Mouse (Mus musculus) embryonic facial prominence, embryonic 14.5 days (tissue): ENCODE measurements at regions not wholly inside any gene's neighbourhood (a gene's known extent, or its start where the extent isn't known, plus 50 kb on each side); places are given as distances from the start of the nearest gene placed in this dataset.

Experiments used
- ATAC-seq: fragments of 200-750 bp; cut with Nextera tagmentation; 2 replicates; pipeline ENCODE4 v1.8.0; 2017; ENCODE audit warnings: low read depth, moderate number of reproducible peaks, moderate TSS enrichment
- DNase-seq: peaks from one replicate; pipeline ENCODE4 v3.0.0-alpha.2; 2015; ENCODE audit warnings: low spot score
- H3K27ac ChIP-seq: fragments of 300-500 bp; sonication (generic); replicated peaks from 2 replicates; pipeline ENCODE4 v1.5.1; 2014; ENCODE audit warnings: low read depth, mild to moderate bottlenecking, low read length, moderate library complexity
- H3K27me3 ChIP-seq: fragments of 300-500 bp; sonication (generic); replicated peaks from 2 replicates; pipeline ENCODE4 v1.6.1; 2014; ENCODE audit warnings: low read length; ENCODE audit not compliant: control insufficient read depth, insufficient read depth
- H3K36me3 ChIP-seq: fragments of 300-500 bp; sonication (generic); 2 replicates; pipeline ENCODE4 v1.6.1; 2014; ENCODE audit warnings: low read length, mixed read lengths; ENCODE audit not compliant: control insufficient read depth, insufficient read depth
- H3K4me1 ChIP-seq: fragments of 300-500 bp; sonication (generic); 2 replicates; pipeline ENCODE4 v1.6.1; 2014; ENCODE audit warnings: antibody characterized with exemption, low read length; ENCODE audit not compliant: control insufficient read depth, insufficient read depth
- H3K4me2 ChIP-seq: fragments of 300-500 bp; sonication (generic); 2 replicates; pipeline ENCODE4 v1.6.1; 2014; ENCODE audit warnings: low read depth, mild to moderate bottlenecking, low read length, moderate library complexity, mixed read lengths
- H3K4me3 ChIP-seq: fragments of 300-500 bp; sonication (generic); 2 replicates; pipeline ENCODE4 v1.5.1; 2014; ENCODE audit warnings: low read depth, mild to moderate bottlenecking, low read length
- H3K9ac ChIP-seq: fragments of 300-500 bp; sonication (generic); 2 replicates; pipeline ENCODE4 v1.6.1; 2014; ENCODE audit warnings: low read depth, mild to moderate bottlenecking, low read length, moderate library complexity, mixed read lengths
- H3K9me3 ChIP-seq: fragments of 300-500 bp; sonication (generic); 2 replicates; pipeline ENCODE4 v1.6.1; 2016; ENCODE audit warnings: low read length; ENCODE audit not compliant: control insufficient read depth
- WGBS: fragments of 180-500 bp; shearing (Covaris S2); extraction: QIAGEN DNeasy Blood & Tissue Kit; methylation state at CpG from one replicate; pipeline ENCODE4 v1.1.7; 2014; 5-methylcytosine and 5-hydroxymethylcytosine counted together

DNA sequence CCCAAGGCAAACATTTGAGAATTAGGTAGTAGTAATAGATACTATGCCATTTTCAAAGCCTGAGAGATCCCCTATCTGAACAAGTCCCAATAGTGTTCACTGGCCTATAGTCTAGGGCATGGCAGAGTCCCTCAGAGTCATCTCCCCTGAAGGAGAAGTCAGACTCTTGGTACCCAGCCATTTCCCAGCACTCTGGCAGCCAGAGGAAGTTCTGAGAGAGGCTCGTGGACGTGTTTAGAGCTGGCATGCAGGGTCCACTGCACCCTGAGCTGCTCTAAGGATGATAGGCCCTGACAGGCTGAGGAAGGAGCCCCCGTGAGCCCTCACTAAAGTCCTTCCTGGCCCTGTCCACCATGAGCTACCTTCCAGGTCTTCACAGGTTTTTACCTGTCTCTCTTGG is 99.8 kb downstream of the 3100002H09Rik start:
- Histone ChIP-seq H3K4me1 (0 out of 2 replicates have a peak, but pooled peaks cover 4% of the 10 kb centered on the region), H3K9me3 (no peaks in the 10 kb centered on the region), H3K27ac (no peak overlapping the region), H3K27me3 (no peaks in the 10 kb centered on the region), H3K36me3 (no peaks in the 10 kb centered on the region), H3K4me2 (no peak overlapping the region), H3K9ac (no peak overlapping the region), H3K4me3 (no peak overlapping the region)
- DNase-seq (no peak), ATAC-seq (no peak)
- 88% methylated on average over 3 of the region's 3 CpGs for WGBS

DNA sequence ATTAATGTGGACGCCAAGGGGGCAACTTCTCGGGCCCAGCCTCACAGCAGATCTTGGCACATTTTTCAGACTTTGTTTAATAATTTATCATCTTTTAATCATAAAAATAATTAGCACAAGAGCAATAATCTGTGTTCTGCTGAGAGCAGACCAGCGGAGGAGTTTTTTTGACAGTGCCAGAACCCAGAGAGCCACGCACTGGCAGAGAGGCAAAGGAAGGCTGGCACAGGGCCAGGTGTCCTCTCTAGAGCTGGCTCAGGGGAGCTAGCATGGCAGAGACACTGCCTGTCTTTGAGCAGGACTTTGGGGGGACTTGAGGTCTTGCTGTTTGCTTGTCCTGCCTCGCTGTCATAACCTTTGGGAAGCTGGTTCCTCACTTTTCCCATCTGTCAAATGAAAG is 100.9 kb downstream of the 3100002H09Rik start:
- Histone ChIP-seq H3K27me3 (no peaks in the 10 kb centered on the region), H3K27ac (no peak overlapping the region), H3K4me1 (0 out of 2 replicates have a peak, but pooled peaks cover 4% of the 10 kb centered on the region), H3K36me3 (no peaks in the 10 kb centered on the region), H3K9me3 (no peaks in the 10 kb centered on the region), H3K9ac (no peak overlapping the region), H3K4me2 (no peak overlapping the region), H3K4me3 (no peak overlapping the region)
- WGBS, result 53% methylated on average over 5 of the region's 5 CpGs
- DNase-seq, result no peak
- ATAC-seq, result no peak

DNA sequence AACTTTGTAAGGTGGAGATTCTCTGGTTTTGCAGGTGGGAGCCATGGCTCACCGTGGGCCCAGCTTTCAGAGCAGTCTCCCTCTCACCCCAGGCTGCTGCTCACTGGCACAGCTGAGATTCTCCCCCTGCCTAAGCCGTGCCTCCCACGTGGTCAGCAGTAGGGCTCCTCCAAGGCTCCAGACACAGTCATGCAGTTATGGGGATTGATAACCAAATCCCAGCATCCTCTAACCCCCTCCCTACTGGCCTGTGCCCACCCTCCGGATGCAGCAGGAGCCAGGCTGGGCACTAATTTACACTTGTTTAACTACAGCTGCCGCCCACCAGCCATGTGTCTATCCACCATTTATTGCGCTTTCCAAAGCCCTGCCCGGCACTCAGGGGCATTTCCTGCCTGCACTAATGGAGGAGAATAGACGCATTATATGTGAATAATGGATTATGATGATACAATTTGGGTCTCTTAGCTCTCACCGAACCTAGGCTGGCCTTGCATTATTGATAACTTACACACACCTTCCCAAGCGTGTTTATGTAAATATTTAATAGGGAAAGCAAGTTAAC is 104.4 kb downstream of the 3100002H09Rik start:
- peak; percentile 41; the same call in 1 of the 2 replicates for ATAC-seq
- no peak overlapping the region for H3K27ac ChIP-seq
- H3K4me1 ChIP-seq, result 0 out of 2 replicates have a peak, but pooled peaks cover 4% of the 10 kb centered on the region
- no peaks in the 10 kb centered on the region for H3K9me3 ChIP-seq
- no peak overlapping the region for H3K4me2 ChIP-seq
- H3K4me3 ChIP-seq, result no peak overlapping the region
- no peak for DNase-seq
- 45% methylated on average over 10 of the region's 10 CpGs for WGBS
- H3K36me3 ChIP-seq, result no peaks in the 10 kb centered on the region
- no peaks in the 10 kb centered on the region for H3K27me3 ChIP-seq
- H3K9ac ChIP-seq, result no peak overlapping the region

DNA sequence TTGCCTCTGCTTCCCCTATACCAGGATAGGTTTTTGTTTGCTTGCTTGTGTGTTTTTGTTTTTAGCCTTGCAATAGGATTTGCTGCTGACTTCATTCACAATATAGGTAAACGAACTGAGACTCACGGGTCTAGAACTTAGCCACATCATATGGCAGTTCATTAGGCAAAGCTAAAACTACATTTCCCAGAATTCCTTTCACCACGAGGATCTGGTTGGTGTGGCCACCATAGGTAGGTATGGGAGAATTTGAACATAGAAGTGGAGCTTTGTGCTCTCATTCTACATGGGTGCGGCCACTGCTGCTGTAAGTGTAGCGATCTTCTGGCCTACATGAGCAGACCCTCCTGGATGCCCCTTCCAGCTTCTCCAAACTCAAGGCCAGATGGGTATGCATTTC is 108.8 kb downstream of the 3100002H09Rik start:
- Histone ChIP-seq H3K27me3 (0 out of 2 replicates have a peak, but pooled peaks cover 2% of the 10 kb centered on the region), H3K36me3 (no peaks in the 10 kb centered on the region), H3K4me1 (0 out of 2 replicates have a peak, but pooled peaks cover 4% of the 10 kb centered on the region), H3K9ac (no peak overlapping the region), H3K27ac (no peak overlapping the region), H3K4me3 (no peak overlapping the region), H3K9me3 (no peaks in the 10 kb centered on the region), H3K4me2 (no peak overlapping the region)
- no peak for ATAC-seq
- 75% methylated on average over 5 of the region's 5 CpGs for WGBS
- no peak for DNase-seq

DNA sequence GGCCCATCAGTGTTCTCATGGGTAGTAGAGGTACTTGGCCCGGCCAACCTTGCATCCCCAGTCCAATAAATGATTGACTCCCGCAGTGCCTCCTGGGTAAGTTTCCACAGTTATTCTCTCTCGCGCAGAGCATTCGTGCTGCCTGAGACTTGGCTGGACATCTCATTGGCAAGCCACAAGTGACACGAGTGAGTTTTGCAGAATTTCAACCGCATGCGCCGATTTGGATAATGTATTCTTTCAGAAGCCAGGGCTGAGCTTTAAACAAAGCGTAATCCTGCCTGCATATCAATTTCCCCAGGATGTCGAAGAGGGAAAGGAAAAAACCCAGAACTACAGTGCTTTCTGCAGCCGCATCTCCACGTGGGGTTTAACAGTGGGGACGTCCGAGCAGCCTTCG is 112.6 kb downstream of the 3100002H09Rik start:
- Histone ChIP-seq H3K4me2 (no peak overlapping the region; the same call in 1 of the 2 replicates), H3K9ac (no peak overlapping the region), H3K27me3 (0 out of 2 replicates have a peak, but pooled peaks cover 2% of the 10 kb centered on the region), H3K4me1 (no peaks in the 10 kb centered on the region), H3K36me3 (no peaks in the 10 kb centered on the region), H3K4me3 (no peak overlapping the region), H3K9me3 (no peaks in the 10 kb centered on the region), H3K27ac (no peak overlapping the region)
- DNase-seq (peak; percentile 58), ATAC-seq (no peak)
- WGBS, result 45% methylated on average over 16 of the region's 16 CpGs

DNA sequence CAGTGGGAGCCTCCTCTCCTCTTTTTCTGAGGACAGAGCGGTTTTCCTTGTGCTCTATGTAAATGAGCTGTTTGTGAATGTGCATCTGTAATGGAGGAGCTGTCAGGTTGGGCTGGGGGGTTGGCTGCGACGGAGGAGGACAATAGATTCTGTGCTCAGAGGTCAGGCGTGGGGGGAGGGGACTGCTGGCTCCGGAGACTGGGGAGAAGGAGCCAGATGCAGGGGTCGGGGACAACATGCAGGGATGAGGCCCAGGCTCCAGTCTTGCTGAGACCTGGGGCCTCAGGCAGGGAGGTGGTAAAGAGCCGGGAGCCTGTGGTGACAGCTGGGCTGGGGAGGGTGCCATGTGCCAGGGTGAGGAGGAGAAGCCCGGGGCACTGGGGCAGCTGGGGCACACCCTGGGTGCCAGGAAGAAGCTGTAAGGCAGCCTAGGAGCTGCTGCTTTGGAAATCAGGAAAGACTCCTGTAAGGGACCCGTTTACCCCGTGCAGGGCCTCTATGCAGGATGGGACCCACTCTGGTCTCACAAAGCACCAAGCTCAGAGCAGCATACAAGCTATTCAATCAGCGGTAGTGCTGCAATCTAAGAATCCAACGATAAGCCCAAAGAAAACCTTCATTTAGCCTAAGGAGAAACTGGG is 124.5 kb downstream of the 3100002H09Rik start:
- Histone ChIP-seq H3K27ac (no peak overlapping the region), H3K4me1 (0 out of 2 replicates have a peak, but pooled peaks cover 4% of the 10 kb centered on the region), H3K27me3 (peaks cover 5% of the 10 kb centered on the region; the same call in 1 of the 2 replicates), H3K4me3 (no peak overlapping the region), H3K36me3 (no peaks in the 10 kb centered on the region), H3K4me2 (no peak overlapping the region), H3K9ac (no peak overlapping the region), H3K9me3 (peaks cover 12% of the 10 kb centered on the region)
- ATAC-seq (no peak; the same call in 1 of the 2 replicates), DNase-seq (peak; percentile 31)
- WGBS, result 10% methylated on average over 11 of the region's 12 CpGs

DNA sequence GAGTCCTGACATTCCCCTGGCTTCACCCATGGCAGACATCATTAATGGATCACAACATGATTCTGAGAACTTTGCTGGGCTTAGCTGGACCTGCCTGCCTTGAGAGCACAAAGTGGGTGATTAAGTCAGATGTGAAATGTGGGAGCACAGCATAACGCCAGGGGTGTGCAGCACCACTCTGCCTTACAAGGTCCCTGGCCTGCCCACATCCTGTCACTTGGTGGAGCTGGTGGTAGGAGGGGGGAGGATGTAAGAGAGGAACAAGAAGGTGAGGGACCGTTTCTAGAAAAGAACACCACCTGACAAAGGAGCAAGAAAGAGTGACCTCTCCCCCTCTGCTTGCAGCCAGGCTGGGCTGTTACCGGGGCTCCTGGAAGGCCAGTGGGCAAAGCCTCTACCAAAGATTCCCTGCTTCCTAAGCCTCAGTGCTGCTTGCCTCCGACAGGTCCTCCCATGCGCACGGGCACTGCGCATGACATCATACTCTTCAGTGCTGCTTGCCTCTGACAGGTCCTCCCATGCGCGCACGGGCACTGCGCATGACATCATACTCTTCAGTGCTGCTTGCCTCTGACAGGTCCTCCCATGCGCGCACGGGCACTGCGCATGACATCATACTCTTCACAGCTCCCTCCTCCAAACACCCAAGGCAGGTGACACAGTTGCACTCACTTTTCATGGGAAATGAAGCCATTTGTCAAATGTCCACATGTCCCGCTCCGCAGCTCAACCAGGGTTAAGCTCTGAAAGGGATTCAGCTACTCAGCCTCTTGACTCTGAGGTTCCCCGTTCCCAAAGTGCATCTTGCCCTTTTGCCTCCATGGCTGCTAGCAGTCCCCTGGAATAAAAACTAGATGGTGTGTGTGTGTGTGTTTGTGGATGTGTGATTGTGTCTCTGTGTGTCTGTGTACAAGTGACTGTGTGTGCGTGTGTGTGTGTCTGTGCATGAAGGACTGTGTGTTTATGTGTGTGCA is 125.7 kb downstream of the 3100002H09Rik start:
- H3K4me2 ChIP-seq, result no peak overlapping the region
- 38% methylated on average over 19 of the region's 19 CpGs for WGBS
- DNase-seq, result no peak
- H3K27me3 ChIP-seq, result peaks cover 10% of the 10 kb centered on the region
- H3K4me3 ChIP-seq, result no peak overlapping the region
- H3K27ac ChIP-seq, result no peak overlapping the region
- peaks cover 12% of the 10 kb centered on the region for H3K9me3 ChIP-seq
- no peak for ATAC-seq
- H3K9ac ChIP-seq, result no peak overlapping the region
- 0 out of 2 replicates have a peak, but pooled peaks cover 4% of the 10 kb centered on the region for H3K4me1 ChIP-seq
- no peaks in the 10 kb centered on the region for H3K36me3 ChIP-seq

DNA sequence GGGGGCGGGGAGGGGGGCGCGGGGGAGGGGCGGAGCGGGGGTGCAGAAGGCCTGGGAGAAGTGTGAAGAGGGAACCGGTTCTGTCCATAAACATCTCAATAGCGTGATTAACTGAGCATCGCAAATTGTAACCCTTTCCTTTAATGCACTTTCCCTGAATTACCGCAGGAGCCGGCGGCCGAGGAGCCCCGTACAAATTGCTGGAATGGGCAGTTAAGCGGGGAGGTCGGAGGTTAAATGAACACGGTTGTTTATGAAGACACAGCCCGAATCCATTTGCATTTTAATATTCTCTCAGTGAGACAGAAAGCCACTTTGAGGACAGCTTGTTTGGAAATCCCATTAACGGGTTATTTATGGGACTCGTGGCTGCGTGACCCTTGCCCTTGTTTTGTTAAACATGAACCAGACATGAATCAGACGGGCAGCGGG is 132.7 kb downstream of the 3100002H09Rik start:
- WGBS, result 5% methylated on average over 18 of the region's 22 CpGs
- peaks cover 36% of the 10 kb centered on the region for H3K27me3 ChIP-seq
- H3K9ac ChIP-seq, result no peak overlapping the region
- H3K4me3 ChIP-seq, result no peak overlapping the region
- H3K4me1 ChIP-seq, result 0 out of 2 replicates have a peak, but pooled peaks cover 9% of the 10 kb centered on the region
- H3K4me2 ChIP-seq, result peak overlapping the region; percentile 41
- ATAC-seq (no peak; the same call in 1 of the 2 replicates), DNase-seq (peak; percentile 17)
- H3K27ac ChIP-seq, result no peak overlapping the region
- no peaks in the 10 kb centered on the region for H3K36me3 ChIP-seq
- H3K9me3 ChIP-seq, result no peaks in the 10 kb centered on the region
